Mouse (Mus musculus): ENCODE data around the gene Wfdc8. TPM values are rescaled to one million over a fixed set of nuclear protein-coding genes. Genes with fewer than 3 reads are reported as not detected.

The Wfdc8 gene
- polyA plus RNA-seq, 1 experiment, result not detected

- Histone ChIP-seq H3K36me3 (ENCODE audit: control insufficient read depth, insufficient read depth) (no peaks in the 10 kb centered on the region), H3ac (ENCODE audit: control insufficient read depth, insufficient read length, low read depth) (no peak overlapping the region), H3K79me3 (ENCODE audit: low read depth) (no peaks in the 10 kb centered on the region), H3K4me3 (ENCODE audit: insufficient read depth, poor library complexity, severe bottlenecking) (no peak overlapping the region), H3K79me2 (ENCODE audit: control insufficient read depth, insufficient read depth) (no peaks in the 10 kb centered on the region), H3K27me3 (ENCODE audit: control insufficient read depth, insufficient read depth, insufficient read length) (peaks cover 44% of the 10 kb centered on the region)
- no peak for TF ChIP-seq MYOG (IDR thresholded peaks at IDR 0.05; ENCODE audit: control insufficient read depth, extremely low read depth, insufficient read length)
- TF ChIP-seq MAX (IDR thresholded peaks at IDR 0.05), result no peak
- TF ChIP-seq USF1 (IDR thresholded peaks at IDR 0.05; ENCODE audit: low read depth), result no peak
- no peak for TF ChIP-seq MYOD1 (IDR thresholded peaks at IDR 0.05; ENCODE audit: control insufficient read depth, insufficient read length, low read depth)
- TF ChIP-seq CEBPB (IDR thresholded peaks at IDR 0.05; ENCODE audit: low read depth), result no peak
- TF ChIP-seq CTCF (IDR thresholded peaks at IDR 0.05; ENCODE audit: control insufficient read depth, insufficient read depth, insufficient read length), result no peak
- TF ChIP-seq FOSL1 (IDR thresholded peaks at IDR 0.05; ENCODE audit: insufficient read depth, low read length, poor library complexity, severe bottlenecking), result no peak
These were observed 63.2 kb downstream of the Wfdc8 start for GRCm38 (mm10) chr2:164549963-164550894.

DNA sequence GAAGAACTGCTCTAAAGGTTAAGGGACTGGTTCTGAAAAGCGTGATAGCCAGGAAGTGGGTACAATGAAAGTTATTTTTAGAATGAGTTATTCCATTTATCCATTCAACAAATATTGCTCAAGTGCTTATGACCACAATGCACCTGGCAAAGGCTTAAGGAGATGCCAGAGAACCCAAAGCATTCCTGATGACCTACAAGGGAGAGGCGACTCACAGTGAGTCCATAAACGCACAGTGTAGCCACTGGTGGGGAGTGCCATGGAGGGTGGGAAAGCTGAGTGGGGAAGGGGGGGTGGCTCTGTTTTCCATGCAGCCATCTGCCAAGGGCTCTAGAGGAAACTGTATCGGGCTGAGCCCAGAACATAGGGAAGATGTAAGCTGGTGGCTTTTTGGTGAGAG lies 64.1 kb downstream of the Wfdc8 start:
- Histone ChIP-seq H3K27me3 (ENCODE audit: control insufficient read depth, insufficient read depth, insufficient read length) (peaks cover 44% of the 10 kb centered on the region), H3K36me3 (ENCODE audit: control insufficient read depth, insufficient read depth) (no peaks in the 10 kb centered on the region), H3K79me3 (ENCODE audit: low read depth) (no peaks in the 10 kb centered on the region), H3K4me3 (ENCODE audit: insufficient read depth, poor library complexity, severe bottlenecking) (no peak overlapping the region), H3K79me2 (ENCODE audit: control insufficient read depth, insufficient read depth) (no peaks in the 10 kb centered on the region), H3ac (ENCODE audit: control insufficient read depth, insufficient read length, low read depth) (no peak overlapping the region)
- TF ChIP-seq CEBPB (IDR thresholded peaks at IDR 0.05; ENCODE audit: low read depth), result peak; percentile 13
- no peak for TF ChIP-seq FOSL1 (IDR thresholded peaks at IDR 0.05; ENCODE audit: insufficient read depth, low read length, poor library complexity, severe bottlenecking)

Other genes starting within 250 kb of the Wfdc8 start
- 11.4 TPM for gene Slpi, start 224.5 kb downstream of the Wfdc8 start, polyA plus RNA-seq (2012; fragmentation: generic; extraction: Trizol)
- gene Rbpjl, start 210.5 kb downstream of the Wfdc8 start, polyA plus RNA-seq (2012; fragmentation: generic; extraction: Trizol), result 0.01 TPM
- gene Matn4, start 208.5 kb downstream of the Wfdc8 start, polyA plus RNA-seq (2012; fragmentation: generic; extraction: Trizol), result 0.01 TPM
- 124 TPM for gene Sdc4, start 169.7 kb downstream of the Wfdc8 start, polyA plus RNA-seq (2012; fragmentation: generic; extraction: Trizol)
- 49.6 TPM for gene Sys1, start 156.7 kb downstream of the Wfdc8 start, polyA plus RNA-seq (2012; fragmentation: generic; extraction: Trizol)
- gene Gm20458, start 152.7 kb downstream of the Wfdc8 start, polyA plus RNA-seq (2012; fragmentation: generic; extraction: Trizol), result 29.7 TPM
- gene Trp53tg5, start 139.9 kb downstream of the Wfdc8 start, polyA plus RNA-seq (2012; fragmentation: generic; extraction: Trizol), result not detected
- gene Dbndd2, start 127.5 kb downstream of the Wfdc8 start, polyA plus RNA-seq (2012; fragmentation: generic; extraction: Trizol), result 21.2 TPM
- gene Pigt, start 116.1 kb downstream of the Wfdc8 start, polyA plus RNA-seq (2012; fragmentation: generic; extraction: Trizol), result 74.3 TPM
- not detected for gene Wfdc2, start 51.2 kb downstream of the Wfdc8 start, polyA plus RNA-seq (2012; fragmentation: generic; extraction: Trizol)
- gene Spint3, start 40.2 kb downstream of the Wfdc8 start, polyA plus RNA-seq (2012; fragmentation: generic; extraction: Trizol), result not detected
- gene Wfdc6a, start 28.2 kb downstream of the Wfdc8 start, polyA plus RNA-seq (2012; fragmentation: generic; extraction: Trizol), result not detected
- gene Eppin, start 20.0 kb downstream of the Wfdc8 start, polyA plus RNA-seq (2012; fragmentation: generic; extraction: Trizol), result not detected
- gene Wfdc6b, start 104 bp downstream of the Wfdc8 start, polyA plus RNA-seq (2012; fragmentation: generic; extraction: Trizol), result not detected
- not detected for gene Wfdc16, start 25.2 kb upstream of the Wfdc8 start, polyA plus RNA-seq (2012; fragmentation: generic; extraction: Trizol)
- gene Wfdc10, start 42.4 kb upstream of the Wfdc8 start, polyA plus RNA-seq (2012; fragmentation: generic; extraction: Trizol), result not detected
- not detected for gene Wfdc9, start 43.0 kb upstream of the Wfdc8 start, polyA plus RNA-seq (2012; fragmentation: generic; extraction: Trizol)
- not detected for gene Wfdc11, start 60.5 kb upstream of the Wfdc8 start, polyA plus RNA-seq (2012; fragmentation: generic; extraction: Trizol)
- not detected for gene Wfdc13, start 71.5 kb upstream of the Wfdc8 start, polyA plus RNA-seq (2012; fragmentation: generic; extraction: Trizol)
- gene Spint4, start 84.9 kb upstream of the Wfdc8 start, polyA plus RNA-seq (2012; fragmentation: generic; extraction: Trizol), result not detected
- not detected for gene Spint5, start 101.7 kb upstream of the Wfdc8 start, polyA plus RNA-seq (2012; fragmentation: generic; extraction: Trizol)
- gene Wfdc3, start 132.3 kb upstream of the Wfdc8 start, polyA plus RNA-seq (2012; fragmentation: generic; extraction: Trizol), result 0.13 TPM
- gene Dnttip1, start 132.4 kb upstream of the Wfdc8 start, polyA plus RNA-seq (2012; fragmentation: generic; extraction: Trizol), result 47.3 TPM
- gene Ube2c, start 156.3 kb upstream of the Wfdc8 start, polyA plus RNA-seq (2012; fragmentation: generic; extraction: Trizol), result 279 TPM
- gene Tnnc2, start 166.3 kb upstream of the Wfdc8 start, polyA plus RNA-seq (2012; fragmentation: generic; extraction: Trizol), result 4.7 TPM
- 19.5 TPM for gene Snx21, start 172.2 kb upstream of the Wfdc8 start, polyA plus RNA-seq (2012; fragmentation: generic; extraction: Trizol)
- 20.5 TPM for gene Acot8, start 191.3 kb upstream of the Wfdc8 start, polyA plus RNA-seq (2012; fragmentation: generic; extraction: Trizol)
- 2.9 TPM for gene Zswim3, start 191.5 kb upstream of the Wfdc8 start, polyA plus RNA-seq (2012; fragmentation: generic; extraction: Trizol)
- gene Zswim1, start 209.1 kb upstream of the Wfdc8 start, polyA plus RNA-seq (2012; fragmentation: generic; extraction: Trizol), result 10.0 TPM
- not detected for gene Spata25, start 214.9 kb upstream of the Wfdc8 start, polyA plus RNA-seq (2012; fragmentation: generic; extraction: Trizol)
- 160 TPM for gene Ctsa, start 219.2 kb upstream of the Wfdc8 start, polyA plus RNA-seq (2012; fragmentation: generic; extraction: Trizol)
- 11.3 TPM for gene Neurl2, start 219.8 kb upstream of the Wfdc8 start, polyA plus RNA-seq (2012; fragmentation: generic; extraction: Trizol)
- 13.3 TPM for gene Pltp, start 244.1 kb upstream of the Wfdc8 start, polyA plus RNA-seq (2012; fragmentation: generic; extraction: Trizol)

Data from C2C12 (cell line).